Mouse (Mus musculus) cortical plate, adult 2 months (tissue): ENCODE results near the gene Tbcd. TPM values are rescaled to one million over a fixed set of nuclear protein-coding genes. Genes with fewer than 3 reads are reported as not detected.

ENCODE experiments used
- H3K27ac ChIP-seq: fragments of 200-500 bp; 2 replicates; pipeline ENCODE4 v1.5.1; 2012; ENCODE audit warnings: low read length, control low read depth, inconsistent platforms; ENCODE audit not compliant: insufficient read depth
- H3K4me1 ChIP-seq: fragments of 200-500 bp; 2 replicates; pipeline ENCODE4 v1.6.1; 2011; ENCODE audit warnings: low read length; ENCODE audit not compliant: control insufficient read depth, insufficient read depth
- H3K4me3 ChIP-seq: fragments of 200-500 bp; 2 replicates; pipeline ENCODE4 v1.5.1; 2011; ENCODE audit warnings: mild to moderate bottlenecking, low read length, control low read depth; ENCODE audit not compliant: insufficient read depth
- CTCF ChIP-seq: fragments of 200-500 bp; IDR thresholded peaks from 2 replicates; pipeline ENCODE4 v1.5.1; 2011; ENCODE audit warnings: mild to moderate bottlenecking, control low read depth, low read length; ENCODE audit not compliant: insufficient read depth; ENCODE audit errors: extremely low read depth
- POLR2A ChIP-seq: fragments of 200-500 bp; IDR thresholded peaks from 2 replicates; pipeline ENCODE4 v1.6.1; 2011; ENCODE audit warnings: mild to moderate bottlenecking, low read length, control low read depth; ENCODE audit not compliant: insufficient read depth; ENCODE audit errors: extremely low read depth
- polyA plus RNA-seq: library from polyadenylated mRNA; depleted of rRNA; stranded (reverse); fragments of >200 nt; gene quantifications from 2 replicates; pipeline ENCODE4 v1.2.3, GENCODE M21; 2012

The Tbcd gene
- polyA plus RNA-seq, 1 experiment, result 53.8 TPM

DNA sequence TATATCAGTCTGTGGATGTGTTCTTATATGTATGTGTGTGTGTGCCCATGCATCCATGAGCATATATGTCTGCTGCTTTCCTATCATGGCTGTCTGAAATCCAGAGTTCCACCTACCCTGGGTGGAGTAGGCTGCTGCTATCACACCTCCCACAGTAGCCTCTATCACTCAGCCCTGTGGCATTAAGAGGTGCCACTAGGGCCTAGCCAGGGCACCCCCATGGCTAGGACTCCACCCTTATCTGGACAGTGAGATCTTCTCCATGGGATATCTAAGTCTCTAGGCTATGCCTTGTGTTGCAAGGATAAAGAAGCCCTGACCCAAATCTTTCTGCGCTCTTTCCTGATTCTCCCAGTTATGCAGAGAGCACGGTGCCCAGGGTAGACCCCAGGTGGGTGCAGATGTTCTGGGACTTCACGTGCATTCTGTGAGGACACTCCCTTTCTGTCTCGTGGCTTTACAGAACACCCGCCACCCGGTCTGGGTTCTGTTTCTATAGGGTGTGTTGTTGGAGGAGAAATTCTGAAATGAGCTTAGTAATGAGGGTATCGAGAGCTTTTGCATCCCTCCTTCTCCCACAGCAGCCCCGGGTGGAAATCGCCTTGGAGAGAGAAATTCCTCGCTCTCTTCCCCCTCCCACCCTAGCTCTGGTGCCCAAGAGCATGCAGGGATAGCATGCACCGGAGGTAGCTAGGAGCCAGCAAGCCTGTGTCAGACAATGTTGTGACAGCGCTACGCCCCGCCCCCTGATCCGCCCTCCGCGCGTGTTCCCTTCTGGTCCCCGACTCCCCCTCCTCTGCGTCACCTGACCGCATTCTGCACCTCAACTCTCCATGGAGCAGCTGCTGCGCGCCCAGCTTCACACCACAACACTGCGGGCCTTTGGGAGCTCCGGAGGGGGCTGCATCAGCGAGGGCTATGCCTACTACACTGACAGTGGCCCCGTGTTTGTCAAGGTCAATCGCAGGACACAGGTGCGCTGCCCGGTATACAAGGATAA is 17.3 kb upstream of the Tbcd start, which contains the start of gene Fn3k:
Fn3k (plus strand) TSS at position 758 of the 1,000 bp plus-strand sequence.
- TF ChIP-seq POLR2A, result peak; percentile 76; the same call in 1 of the 2 replicates
- no peak for TF ChIP-seq CTCF
- H3K27ac ChIP-seq, result peak within 1 kb of the TSS; percentile 73

DNA sequence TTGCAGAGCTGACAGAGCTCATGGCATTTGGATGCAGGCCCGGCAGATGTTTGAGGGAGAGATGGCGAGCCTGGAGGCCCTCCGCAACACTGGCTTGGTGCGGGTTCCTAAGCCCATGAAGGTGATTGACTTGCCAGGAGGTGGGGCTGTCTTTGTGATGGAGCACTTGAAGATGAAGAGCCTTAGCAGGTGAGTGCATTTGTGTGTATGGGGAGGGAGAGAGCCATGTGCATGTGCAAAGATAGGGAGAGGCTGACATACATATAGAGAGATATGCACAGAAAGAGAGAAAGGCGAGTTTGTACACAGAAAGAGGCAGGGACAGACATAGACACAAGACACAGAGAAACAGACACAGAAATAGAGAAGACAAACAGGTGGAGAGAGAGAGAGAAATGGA is 14.5 kb upstream of the Tbcd start:
- Histone ChIP-seq H3K27ac (no peak overlapping the region), H3K4me3 (no peak overlapping the region; the same call in 1 of the 2 replicates), H3K4me1 (peaks cover 9% of the 10 kb centered on the region)
- TF ChIP-seq CTCF (no peak), POLR2A (no peak)

More for the DNA sequence above, 17.3 kb upstream of the Tbcd start, which contains the start of gene Fn3k:
- peaks cover 9% of the 10 kb centered on the region for H3K4me1 ChIP-seq
- peak within 1 kb of the TSS; percentile 54 for H3K4me3 ChIP-seq

DNA sequence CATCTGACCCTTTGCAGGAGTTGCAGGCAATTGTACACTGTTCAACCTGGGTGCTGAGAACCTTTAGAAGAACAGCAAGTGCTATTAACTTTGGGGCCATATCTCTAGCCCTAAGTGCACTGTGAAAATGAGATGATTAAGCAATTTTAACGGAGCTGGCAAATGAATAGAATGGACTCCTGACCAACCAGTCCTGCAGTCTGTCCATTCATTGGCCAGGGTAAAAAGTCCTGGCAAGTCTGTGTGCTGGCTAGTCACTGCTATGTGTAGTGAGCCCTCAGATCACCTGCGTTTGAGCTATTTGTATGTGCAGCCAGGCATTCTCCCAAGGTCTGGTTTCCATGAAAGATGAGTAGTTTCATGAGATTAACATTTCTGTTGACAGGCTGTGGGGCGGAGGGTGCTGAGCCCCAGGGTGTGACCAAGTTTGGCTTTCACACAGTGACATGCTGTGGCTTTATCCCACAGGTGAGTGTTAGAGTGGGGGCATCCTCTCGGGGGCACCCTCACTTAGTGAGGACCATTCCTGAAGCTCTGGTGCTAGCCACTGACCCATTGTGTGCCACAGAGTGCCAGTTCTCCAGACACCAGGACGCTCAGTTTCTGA is 12.0 kb upstream of the Tbcd start:
- TF ChIP-seq CTCF (no peak), POLR2A (no peak)
- no peak overlapping the region for H3K27ac ChIP-seq
- no peak overlapping the region for H3K4me3 ChIP-seq
- peaks cover 5% of the 10 kb centered on the region; the same call in 1 of the 2 replicates for H3K4me1 ChIP-seq

DNA sequence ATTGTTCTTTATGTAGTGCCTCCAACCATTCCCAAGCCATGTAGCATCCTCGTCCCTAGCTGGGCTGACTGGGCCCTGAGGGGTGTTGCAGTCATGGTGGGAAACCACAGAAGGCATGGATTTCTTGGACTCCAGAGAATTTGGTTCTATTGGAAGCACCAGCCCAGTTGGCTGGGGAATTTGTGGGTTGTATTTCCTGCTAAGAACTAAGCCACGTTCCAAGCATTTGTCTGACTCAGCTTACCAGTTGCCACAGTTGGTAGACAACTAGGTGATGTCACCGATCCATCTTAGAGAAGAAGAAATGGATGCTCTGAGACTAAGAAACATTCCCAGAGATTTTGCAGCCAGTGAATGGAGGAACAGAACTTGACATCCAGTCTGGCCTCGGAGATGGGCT is 10.1 kb upstream of the Tbcd start:
- TF ChIP-seq POLR2A, result no peak
- TF ChIP-seq CTCF, result no peak
- no peak overlapping the region for H3K27ac ChIP-seq

DNA sequence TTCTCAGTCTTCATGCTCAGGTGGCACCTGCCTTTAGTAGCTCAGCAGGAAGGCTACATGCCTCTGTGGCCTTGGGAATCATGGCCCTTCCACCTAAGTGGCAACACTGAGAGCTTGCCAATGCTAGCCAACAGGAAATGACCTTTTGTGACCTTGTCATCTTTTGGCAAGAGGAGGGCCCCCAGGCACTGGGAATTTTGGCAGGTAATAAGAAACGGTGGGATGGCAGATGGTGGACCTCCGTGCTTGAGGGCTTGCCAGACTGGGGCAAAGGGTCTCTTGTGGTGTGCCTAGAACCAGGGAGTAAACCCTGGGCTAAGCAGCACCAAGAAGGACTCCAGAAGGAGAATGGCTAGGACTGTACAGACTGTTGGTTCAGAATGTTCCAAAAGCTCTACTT is 9.7 kb upstream of the Tbcd start:
- Histone ChIP-seq H3K4me1 (peaks cover 3% of the 10 kb centered on the region; the same call in 1 of the 2 replicates), H3K27ac (no peak overlapping the region), H3K4me3 (no peak overlapping the region)
- TF ChIP-seq POLR2A (no peak), CTCF (no peak)

More for the DNA sequence above, 10.1 kb upstream of the Tbcd start:
- Histone ChIP-seq H3K4me3 (no peak overlapping the region), H3K4me1 (peaks cover 3% of the 10 kb centered on the region; the same call in 1 of the 2 replicates)

DNA sequence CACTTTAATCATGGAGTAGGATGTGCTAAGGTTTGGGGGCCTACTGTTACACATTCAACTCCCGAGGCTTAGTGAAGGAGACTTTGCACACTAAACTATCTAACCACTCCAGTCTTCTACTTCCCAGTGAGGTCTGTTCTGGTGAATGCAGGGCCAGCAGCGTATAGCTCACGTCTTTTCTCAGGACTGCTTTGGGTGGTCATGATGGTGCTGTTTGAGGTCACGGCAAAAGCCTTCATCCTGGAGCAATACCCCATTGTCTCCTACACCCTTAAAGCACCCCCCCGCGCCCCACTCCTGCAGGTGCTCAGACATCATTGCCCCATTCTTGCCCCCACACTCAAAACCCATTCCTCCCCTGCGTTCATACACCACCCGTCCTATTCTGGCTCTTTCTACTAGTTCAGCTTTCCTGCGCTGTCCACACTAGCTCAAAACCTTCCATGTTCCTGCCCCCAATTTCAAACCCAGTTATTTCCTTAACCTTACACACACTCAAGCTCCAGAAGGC is 478 bp upstream of the Tbcd start:
- Histone ChIP-seq H3K4me1 (peaks cover 4% of the 10 kb centered on the region), H3K4me3 (peak overlapping the region; percentile 89), H3K27ac (no peak overlapping the region)
- TF ChIP-seq CTCF (no peak), POLR2A (no peak)

DNA sequence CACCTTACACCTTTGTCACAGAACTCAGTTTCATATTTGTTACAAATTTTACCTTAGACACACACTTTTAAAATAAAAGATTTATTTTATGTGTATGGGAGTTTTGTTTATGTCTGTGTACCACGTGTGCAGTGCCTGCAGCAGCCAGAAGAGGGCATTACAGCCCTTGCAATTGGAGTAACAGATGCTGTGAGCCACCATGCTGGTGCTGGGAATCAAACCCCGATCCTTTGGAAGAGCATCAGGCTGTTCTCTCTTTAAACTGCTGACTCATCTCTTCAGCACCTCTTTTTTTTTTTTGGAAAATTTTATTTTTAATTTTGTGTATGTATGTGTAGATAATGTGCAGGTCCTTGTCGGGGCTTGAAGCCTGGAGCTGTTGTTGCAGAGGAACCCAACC is 6.1 kb downstream of the Tbcd start:
- no peak overlapping the region for H3K27ac ChIP-seq
- H3K4me3 ChIP-seq, result no peak overlapping the region
- peaks cover 4% of the 10 kb centered on the region for H3K4me1 ChIP-seq
- TF ChIP-seq POLR2A (no peak), CTCF (0 out of 2 replicates have a peak, but pooled peaks have one; percentile 2)

DNA sequence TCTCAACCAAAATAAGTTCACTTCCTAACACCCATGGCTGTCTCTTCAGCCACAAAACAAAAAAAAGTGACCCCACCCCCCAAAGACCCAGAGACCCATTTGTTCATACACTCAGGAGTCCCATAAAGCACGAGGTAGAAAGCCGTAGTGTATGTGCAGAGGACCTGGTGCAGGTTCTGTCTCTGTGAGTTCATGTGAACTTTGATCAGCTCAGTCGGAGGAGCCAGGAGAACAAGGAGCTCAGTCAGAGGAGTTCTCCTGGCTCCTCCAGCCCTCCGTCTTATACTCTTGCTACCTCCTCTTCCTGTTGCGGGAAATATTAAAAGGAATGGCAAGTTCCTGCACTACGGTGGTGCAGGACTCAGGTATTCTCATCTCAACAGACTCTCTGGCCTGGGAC is 15.7 kb downstream of the Tbcd start:
- Histone ChIP-seq H3K4me1 (no peaks in the 10 kb centered on the region), H3K4me3 (no peak overlapping the region), H3K27ac (no peak overlapping the region)
- no peak for TF ChIP-seq POLR2A
- TF ChIP-seq CTCF, result no peak

DNA sequence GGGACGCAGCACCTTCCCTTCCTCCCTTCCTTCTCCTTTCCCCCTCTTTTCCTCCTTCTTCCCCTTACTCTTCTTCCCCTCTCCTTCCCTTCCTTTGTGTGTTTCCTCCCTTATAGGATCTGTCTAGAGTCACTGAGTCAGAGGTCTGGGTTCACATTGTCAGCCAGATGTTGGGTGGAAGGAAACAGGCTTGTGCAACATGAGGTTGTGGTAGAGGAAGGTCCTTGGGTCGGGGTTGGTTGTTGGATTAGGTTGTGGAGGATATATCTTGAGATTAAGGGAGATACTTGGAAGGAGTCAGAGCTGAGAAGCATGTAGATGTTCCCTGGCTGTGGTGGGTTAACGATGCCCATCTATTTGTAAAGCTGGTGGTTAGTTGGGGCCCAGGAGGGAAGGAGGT is 23.1 kb downstream of the Tbcd start:
- no peaks in the 10 kb centered on the region for H3K4me1 ChIP-seq
- H3K27ac ChIP-seq, result no peak overlapping the region
- no peak for TF ChIP-seq POLR2A
- TF ChIP-seq CTCF, result no peak
- no peak overlapping the region for H3K4me3 ChIP-seq
